Mouse (Mus musculus) MEL (cell line): Measurements from ENCODE around the gene Lysmd3. TPM values are rescaled to one million over a fixed set of nuclear protein-coding genes. Genes with fewer than 3 reads are reported as not detected.

ENCODE experiments used
- CTCF ChIP-seq, 3 experiments: IDR thresholded peaks in 2 of 3; conservative IDR thresholded peaks in 1 of 3; 2 replicates each; pipeline ENCODE4 v1.5.1; 2011 to 2012; ENCODE audit warnings: low read length in 3 of 3, low read depth in 2 of 3, mild to moderate bottlenecking in 2 of 3, improper control_type of control experiment in 1 of 3, inconsistent platforms in 1 of 3, mixed read lengths in 1 of 3, moderate library complexity in 1 of 3; ENCODE audit not compliant: control insufficient read depth in 1 of 3, insufficient read depth in 1 of 3, poor library complexity in 1 of 3, severe bottlenecking in 1 of 3
- E2F4 ChIP-seq: IDR thresholded peaks from 2 replicates; pipeline ENCODE4 v1.6.1; 2011; ENCODE audit warnings: low read depth, low read length, improper control_type of control experiment, borderline replicate concordance
- ETS1 ChIP-seq: IDR thresholded peaks from 2 replicates; pipeline ENCODE4 v1.6.1; 2012; ENCODE audit warnings: low read depth, mild to moderate bottlenecking, inconsistent platforms, low read length, improper control_type of control experiment, moderate library complexity
- NELFE ChIP-seq: IDR thresholded peaks from 2 replicates; pipeline ENCODE4 v1.6.1; 2011; ENCODE audit warnings: low read depth, low read length, improper control_type of control experiment
- RAD21 ChIP-seq: IDR thresholded peaks from 2 replicates; pipeline ENCODE4 v1.6.1; 2011; ENCODE audit warnings: mild to moderate bottlenecking, low read depth, low read length, improper control_type of control experiment
- RCOR1 ChIP-seq: IDR thresholded peaks from 2 replicates; pipeline ENCODE4 v1.6.1; 2012; ENCODE audit warnings: low read depth, mild to moderate bottlenecking, inconsistent platforms, low read length, improper control_type of control experiment
- SMC3 ChIP-seq: IDR thresholded peaks from 2 replicates; pipeline ENCODE4 v1.6.1; 2011; ENCODE audit warnings: low read depth, low read length, improper control_type of control experiment
- ZNF384 ChIP-seq: IDR thresholded peaks from 2 replicates; pipeline ENCODE4 v1.6.1; 2012; ENCODE audit warnings: low read depth, mild to moderate bottlenecking, inconsistent platforms, low read length, improper control_type of control experiment
- polyA plus RNA-seq, 2 experiments: library from polyadenylated mRNA; stranded (reverse) in 1 of 2; unstranded in 1 of 2; fragments of >175 nt in 1 of 2; fragments of >200 nt in 1 of 2; gene quantifications; 2 replicates each; pipeline versions ENCODE4 v1.2.1 to v1.2.4; 2012; ENCODE audit warnings: low replicate concordance in 2 of 2, low read depth in 1 of 2; ENCODE audit not compliant: insufficient read length in 2 of 2, insufficient read depth in 1 of 2, missing spikeins in 1 of 2
- total RNA-seq: library from RNA; depleted of rRNA; stranded (reverse); fragments of 300-350 nt; gene quantifications from 2 replicates; pipeline ENCODE4 v1.2.3, GENCODE M21; 2012; rRNA removed

The Lysmd3 gene
- total and polyA plus RNA-seq, 3 experiments: 7.1 to 12.2 TPM; not detected in 1

- TF ChIP-seq RCOR1 (peak; percentile 35; the same call in 1 of the 2 replicates), ETS1 (peak; percentile 52), CTCF (IDR thresholded peaks at IDR 0.05 in 2 of 3, conservative IDR thresholded peaks at IDR 0.05 in 1 of 3; ENCODE audit: control insufficient read depth in 1 of 3, insufficient read depth in 1 of 3, low read depth in 2 of 3, low read length in 3 of 3, poor library complexity in 1 of 3, severe bottlenecking in 1 of 3) (no peak), E2F4 (no peak), RAD21 (no peak), ZNF384 (no peak), NELFE (no peak), SMC3 (no peak)
These were observed 56.4 kb downstream of the Lysmd3 start (continued) for GRCm38 (mm10) chr13:81713896-81714295.

Other genes with a start within 250 kb of the Lysmd3 start
- 5.6 and 5.8 TPM in 2 replicates for gene Adgrv1, start 24.5 kb upstream of the Lysmd3 start, total RNA-seq
- 1 to 10 TPM in 1 of 2 experiments, not detected in 1; 5.8 TPM for gene Adgrv1, start 24.5 kb upstream of the Lysmd3 start, polyA plus RNA-seq
- 26.2 and 26.4 TPM in 2 replicates for gene Polr3g, start 53.4 kb downstream of the Lysmd3 start, total RNA-seq
- gene Polr3g, start 53.4 kb downstream of the Lysmd3 start, polyA plus RNA-seq: 10 to 100 TPM; 36.8 to 79.4 TPM
- 0.58 and 0.78 TPM in 2 replicates for gene Mblac2, start 53.7 kb downstream of the Lysmd3 start, total RNA-seq
- 1 to 10 TPM in 1 of 2 experiments, not detected in 1; 1.2 TPM for gene Mblac2, start 53.7 kb downstream of the Lysmd3 start, polyA plus RNA-seq
- 70.2 and 77.6 TPM in 2 replicates for gene Cetn3, start 125.4 kb downstream of the Lysmd3 start, total RNA-seq
- 100 to 1,000 TPM in 1 of 2 experiments, not detected in 1; 101 TPM for gene Cetn3, start 125.4 kb downstream of the Lysmd3 start, polyA plus RNA-seq